Mouse (Mus musculus): Measurements from ENCODE around the gene Taf12.

DNA sequence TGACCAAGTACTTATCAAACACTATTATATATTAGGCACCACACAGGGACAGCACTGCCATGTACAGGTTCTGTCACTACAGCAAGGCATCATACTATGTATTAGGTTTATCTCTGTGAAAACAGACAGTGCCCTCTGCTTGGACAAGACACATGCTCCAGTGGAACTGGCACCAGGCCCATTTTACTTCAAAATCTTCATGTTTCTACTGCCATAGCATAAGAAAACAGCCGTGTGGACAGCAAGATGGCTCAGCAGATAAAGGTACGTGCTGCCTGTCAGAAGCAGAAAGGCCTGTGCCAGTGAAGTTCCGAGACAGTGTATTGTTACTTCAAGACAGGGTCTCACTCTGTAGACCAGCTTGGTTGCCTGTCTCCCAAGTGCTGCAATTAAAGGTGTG lies 33.0 kb upstream of the Taf12 start:
- TF ChIP-seq CTCF (IDR thresholded peaks at IDR 0.05; ENCODE audit: low read depth, low read length) (no peak), POLR2A (IDR thresholded peaks at IDR 0.05; ENCODE audit: extremely low read depth, insufficient read depth, low read length) (no peak)
